Mouse (Mus musculus) cerebellum, adult 18-20 months (tissue): ENCODE data around the gene Gm10662.
"Not testable (repeated sequence)": the region's sequence is repeated elsewhere in the genome, so short reads cannot be mapped to it uniquely, and the experiment has no call there.

ENCODE experiments used
- DNase-seq, 2 experiments: peaks; one replicate each; pipeline ENCODE4 v3.0.0; 2021

The Gm10662 gene

DNA sequence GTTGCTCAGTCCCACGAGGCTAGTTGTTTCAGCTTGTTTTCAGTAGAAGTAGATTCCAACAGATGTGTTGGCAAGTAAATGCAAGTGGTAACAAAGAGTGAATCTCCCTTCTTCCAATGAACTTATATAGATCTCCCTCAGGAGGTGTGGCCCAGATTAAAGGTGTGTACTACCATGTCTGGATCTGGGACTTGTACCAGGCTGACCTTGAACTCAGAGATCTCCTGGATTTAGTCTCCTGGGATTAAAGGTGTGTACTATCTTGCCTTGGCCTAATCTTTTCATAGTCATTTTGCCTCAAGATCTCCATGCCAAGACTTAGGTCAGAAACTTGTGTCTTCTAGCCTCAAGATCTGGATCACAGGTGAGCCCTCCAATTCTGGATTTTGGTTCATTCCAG, at the start of gene Gm10662:
Gm10662 (minus strand) TSS at position 101 of the 400 bp plus-strand sequence.
- DNase-seq: not testable (repeated sequence)

DNA sequence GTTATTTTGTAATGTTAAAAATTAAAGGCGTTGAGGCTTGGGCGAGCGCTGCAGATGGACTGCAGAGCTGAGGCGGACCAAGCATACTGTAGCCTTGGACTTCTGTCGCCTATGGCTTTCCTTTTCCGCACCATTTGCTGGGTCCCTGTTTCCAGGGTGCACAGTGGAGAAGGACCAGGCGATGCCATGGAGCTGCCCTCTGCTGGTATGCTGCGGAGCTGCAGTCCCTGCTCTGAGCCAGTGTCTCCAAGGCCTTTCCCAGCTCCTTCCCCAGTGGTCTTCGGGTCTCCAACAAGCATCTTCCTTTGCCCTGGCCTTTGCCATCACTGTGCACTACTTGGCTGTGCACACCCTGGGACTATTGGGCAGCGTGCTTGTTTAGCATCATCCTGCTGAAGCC, 19.2 kb upstream of the Gm10662 start:
- DNase-seq: not testable (repeated sequence)
